Mouse (Mus musculus): ENCODE measurements around the gene Klhl20. TPM values are rescaled to one million over a fixed set of nuclear protein-coding genes. Genes with fewer than 3 reads are reported as not detected.

The Klhl20 gene
- polyA plus RNA-seq, 1 experiment: 19.1 TPM

DNA sequence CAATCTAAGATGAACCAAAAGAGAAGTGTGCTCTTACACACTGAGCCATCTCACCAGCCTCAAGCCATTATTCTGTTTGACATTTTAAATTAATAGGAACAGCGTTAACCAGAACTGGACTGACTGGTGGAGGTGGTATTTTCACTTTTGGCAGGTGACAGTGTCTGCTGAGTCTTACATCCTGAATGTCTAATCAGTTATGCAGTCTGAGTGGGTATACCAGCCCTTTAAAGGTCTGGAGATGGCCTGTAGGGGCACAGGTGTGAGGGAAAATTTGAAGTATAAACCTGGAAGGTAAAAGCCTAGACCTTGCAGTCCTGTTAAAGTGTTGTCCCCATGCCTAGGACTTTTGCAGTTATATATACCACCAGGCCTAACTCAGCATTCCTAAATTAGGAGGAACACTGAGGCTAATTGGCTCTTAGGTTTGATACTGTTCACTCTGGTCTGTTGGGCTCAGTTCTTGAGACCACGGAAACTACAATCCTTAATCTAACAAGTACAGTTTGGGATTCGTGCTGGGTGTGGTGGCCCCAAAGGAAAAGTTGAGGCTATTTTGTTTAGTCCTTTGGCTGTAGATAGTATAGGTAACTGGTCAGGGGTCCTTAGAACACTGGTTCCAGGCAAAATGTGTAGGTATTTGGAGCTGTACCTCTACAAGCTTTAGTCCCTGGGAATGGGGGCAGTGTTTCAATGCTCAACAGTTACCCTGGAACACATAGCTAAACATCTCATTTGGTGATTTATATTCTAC, 92.2 kb downstream of the Klhl20 start:
- Histone ChIP-seq H3K27ac (ENCODE audit: control insufficient read depth, insufficient read depth, low read length) (no peak overlapping the region), H3K4me3 (ENCODE audit: control insufficient read depth, insufficient read depth, low read length) (no peak overlapping the region), H3K4me1 (replicated peaks; ENCODE audit: control insufficient read depth, insufficient read depth, low read length) (peaks cover 4% of the 10 kb centered on the region; the same call in 1 of the 2 replicates), H3K27me3 (ENCODE audit: control insufficient read depth, insufficient read depth, low read length) (no peaks in the 10 kb centered on the region), H3K36me3 (ENCODE audit: control insufficient read depth, insufficient read depth, low read length) (peaks cover 41% of the 10 kb centered on the region)
- no peak for DNase-seq
- 81% methylated on average over 3 of the region's 3 CpGs for WGBS
- TF ChIP-seq CTCF (IDR thresholded peaks at IDR 0.05; ENCODE audit: borderline replicate concordance, control insufficient read depth, extremely low read depth, insufficient read depth, low read length, poor library complexity): no peak
- TF ChIP-seq POLR2A (IDR thresholded peaks at IDR 0.05; ENCODE audit: control insufficient read depth, extremely low read depth, insufficient read depth, low read length, poor library complexity): no peak

Other genes starting within 250 kb of the Klhl20 start
- 36.6 and 41.2 TPM in 2 replicates for gene Rc3h1, start 225.1 kb downstream of the Klhl20 start, polyA plus RNA-seq (2012; rRNA removed)
- gene Serpinc1, start 152.9 kb downstream of the Klhl20 start, polyA plus RNA-seq (2012; rRNA removed): 3.5 and 11.1 TPM in 2 replicates
- 3.9 and 4.2 TPM in 2 replicates for gene Zbtb37, start 96.7 kb downstream of the Klhl20 start, polyA plus RNA-seq (2012; rRNA removed)
- 11.1 and 13.6 TPM in 2 replicates for gene Dars2, start 60.9 kb downstream of the Klhl20 start, polyA plus RNA-seq (2012; rRNA removed)
- gene Cenpl, start 60.8 kb downstream of the Klhl20 start, polyA plus RNA-seq (2012; rRNA removed): 9.5 and 10.2 TPM in 2 replicates
- gene Ankrd45, start 11.2 kb upstream of the Klhl20 start, polyA plus RNA-seq (2012; rRNA removed): 0.04 and 0.05 TPM in 2 replicates
- not detected in 2 replicates for gene Tex50, start 27.8 kb upstream of the Klhl20 start, polyA plus RNA-seq (2012; rRNA removed)
- gene Prdx6, start 119.7 kb upstream of the Klhl20 start, polyA plus RNA-seq (2012; rRNA removed): 63.8 and 80.0 TPM in 2 replicates

All from thymus, adult 2 months (tissue).